Mouse (Mus musculus): ENCODE results near the gene Unc13d.

Unc13d gene

GRCm38 (mm10) chr11:116100839-116101238 lies 23.1 kb upstream of the Unc13d start:
- in situ Hi-C loops (cut with MboI, MseI): no loop called here

GRCm38 (mm10) chr11:116100385-116100784 lies 22.6 kb upstream of the Unc13d start:
- in situ Hi-C loops (cut with MboI, MseI): no loop called here

- in situ Hi-C loops (cut with MboI, MseI): no loop called here
These were observed 21.7 kb upstream of the Unc13d start for GRCm38 (mm10) chr11:116099462-116099861.

- in situ Hi-C loops (cut with MboI, MseI): no loop called here
These were observed 21.1 kb upstream of the Unc13d start for GRCm38 (mm10) chr11:116098711-116099460.

- in situ Hi-C loops (cut with MboI, MseI): no loop called here
These were observed 18.7 kb upstream of the Unc13d start for GRCm38 (mm10) chr11:116096213-116097108.

GRCm38 (mm10) chr11:116095573-116095972 lies 17.8 kb upstream of the Unc13d start:
- in situ Hi-C loops (cut with MboI, MseI): no loop called here

- in situ Hi-C loops (cut with MboI, MseI): loop anchor here in 1 of 2 experiments (5.0 kb wide), 1 partner anchor 38 kb away; the partner anchor contains the start of gene Trim65
These were observed 16.2 kb upstream of the Unc13d start for GRCm38 (mm10) chr11:116093771-116094565.

- in situ Hi-C loops (cut with MboI, MseI): loop anchor here in 1 of 2 experiments (5.0 kb wide), 1 partner anchor 39 kb away; the partner anchor contains the start of gene Trim65
These were observed 15.2 kb upstream of the Unc13d start for GRCm38 (mm10) chr11:116092959-116093358.

- in situ Hi-C loops (cut with MboI, MseI): loop anchor here in 1 of 2 experiments (5.0 kb wide), 1 partner anchor 41 kb away; the partner anchor contains the start of gene Trim65
These were observed 13.8 kb upstream of the Unc13d start for GRCm38 (mm10) chr11:116091591-116091990.

GRCm38 (mm10) chr11:116089545-116089944 lies 11.8 kb upstream of the Unc13d start:
- in situ Hi-C loops (cut with MboI, MseI): no loop called here

GRCm38 (mm10) chr11:116088741-116089394 lies 11.1 kb upstream of the Unc13d start:
- in situ Hi-C loops (cut with MboI, MseI): no loop called here

- in situ Hi-C loops (cut with MboI, MseI): no loop called here
These were observed 10.4 kb upstream of the Unc13d start for GRCm38 (mm10) chr11:116088188-116088587.

- in situ Hi-C loops (cut with MboI, MseI): no loop called here
These were observed 9.7 kb upstream of the Unc13d start for GRCm38 (mm10) chr11:116087194-116088130.

GRCm38 (mm10) chr11:116086258-116087193 lies 8.8 kb upstream of the Unc13d start, which contains the start of gene Wbp2:
Gene Wbp2, minus strand, starts transcription at chr11:116086995.
- in situ Hi-C loops (cut with MboI, MseI): no loop called here

- in situ Hi-C loops (cut with MboI, MseI): no loop called here
These were observed 6.4 kb upstream of the Unc13d start for GRCm38 (mm10) chr11:116084166-116084565.

- in situ Hi-C loops (cut with MboI, MseI): no loop called here
These were observed 5.4 kb upstream of the Unc13d start for GRCm38 (mm10) chr11:116083096-116083672.

GRCm38 (mm10) chr11:116081081-116081480 lies 3.3 kb upstream of the Unc13d start:
- in situ Hi-C loops (cut with MboI, MseI): no loop called here

GRCm38 (mm10) chr11:116079511-116079910 lies 1.8 kb upstream of the Unc13d start:
- in situ Hi-C loops (cut with MboI, MseI): loop anchor here in 1 of 2 experiments (5.0 kb wide), 1 partner anchor 47 kb away; the partner anchor contains the start of gene Unk

Data from T-helper 17 cell (primary cell).